Mouse (Mus musculus): ENCODE results near the gene Nlrp4e.
"Not testable (repeated sequence)": the region's sequence is repeated elsewhere in the genome, so short reads cannot be mapped to it uniquely, and the experiment has no call there.

The Nlrp4e gene

GRCm38 (mm10) chr7:23300892-23301291 is at the start of gene Nlrp4e:
Gene Nlrp4e, plus strand, starts transcription at chr7:23301192.
- not testable (repeated sequence) for DNase-seq

DNA sequence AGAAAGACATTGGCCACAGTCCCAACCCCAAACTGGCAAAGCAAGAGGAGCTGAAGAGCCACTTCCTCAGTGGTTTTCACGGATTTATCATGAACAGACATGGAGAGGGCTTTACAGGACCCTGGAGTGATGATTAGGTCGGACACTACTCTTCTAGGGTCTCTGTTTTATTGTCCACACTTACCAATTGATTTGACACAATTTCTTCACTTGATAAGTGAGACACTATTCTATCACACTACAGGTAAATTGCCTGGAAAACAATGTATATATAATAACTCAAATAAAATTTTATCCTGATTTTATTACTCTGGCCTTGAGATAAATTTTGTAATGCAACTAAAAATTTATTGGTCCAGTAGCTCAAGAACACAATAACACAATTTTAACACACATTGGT is 49.4 kb upstream of the Nlrp4e start, which contains the start of gene Vmn1r166:
Gene Vmn1r166 (minus strand): TSS at position 101 of the 400 bp plus-strand sequence.
- DNase-seq = not testable (repeated sequence)

DNA sequence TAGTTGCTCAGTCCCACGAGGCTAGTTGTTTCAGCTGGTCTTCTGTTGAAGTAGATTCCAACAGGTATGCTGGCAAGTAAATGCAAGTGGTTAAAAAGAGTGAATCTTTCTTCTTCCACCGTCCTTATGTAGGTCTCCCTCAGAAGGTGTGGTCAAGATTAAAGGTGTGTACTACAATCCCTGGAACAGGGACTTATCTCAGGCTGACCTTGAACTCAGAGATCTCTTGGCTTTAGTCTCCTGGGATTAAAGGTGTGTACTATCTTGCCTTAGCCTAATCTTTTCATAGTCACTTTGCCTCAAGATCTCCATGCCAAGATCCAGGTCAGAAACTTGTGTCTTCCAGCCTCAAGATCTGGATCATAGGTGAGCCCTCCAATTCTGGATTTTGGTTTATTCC is 22.2 kb upstream of the Nlrp4e start, which contains the start of gene Gm6902:
Gene Gm6902 (minus strand): TSS at position 101 of the 400 bp plus-strand sequence.
- not testable (repeated sequence) for DNase-seq

GRCm38 (mm10) chr7:23358311-23358710 is 57.3 kb downstream of the Nlrp4e start:
- DNase-seq = not testable (repeated sequence)

GRCm38 (mm10) chr7:23385589-23385988 is 84.6 kb downstream of the Nlrp4e start, which contains the start of gene Nlrp5:
Gene Nlrp5, plus strand, starts transcription at chr7:23385889.
- DNase-seq = no peak
